In the genomic region with DNA sequence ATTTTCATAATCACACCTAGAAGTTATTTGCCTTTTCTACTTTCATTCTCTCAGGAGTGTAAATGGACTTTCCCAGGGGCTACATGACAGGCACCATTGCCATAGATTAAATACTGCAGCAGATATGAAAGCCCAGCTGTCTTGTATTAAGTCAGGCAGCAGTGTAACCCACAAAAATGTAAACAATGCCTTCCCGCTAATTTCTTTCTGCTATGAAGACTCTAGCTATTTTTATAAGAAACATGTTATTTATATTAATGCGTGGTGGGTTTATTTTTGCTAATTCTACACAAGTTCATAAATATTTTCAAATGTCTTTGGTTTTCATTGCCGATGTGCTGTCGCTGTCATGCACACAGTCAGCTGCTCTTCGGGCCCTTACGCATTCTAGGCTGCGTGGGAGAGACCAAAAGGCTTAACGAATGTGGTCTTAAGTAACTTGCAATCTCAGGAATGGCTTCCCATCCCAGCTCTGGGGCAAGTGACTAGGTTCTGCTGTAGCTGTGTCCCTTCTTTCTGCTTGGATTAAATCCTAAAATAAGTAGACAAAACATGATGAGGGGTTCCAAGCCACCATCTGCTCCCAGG, we compare ENCODE assay signal across 15 mouse cellular contexts. TPM values are rescaled to one million over a fixed set of nuclear protein-coding genes. Genes with fewer than 3 reads are reported as not detected.
DNase-seq lines count a peak whose midpoint lies in the region; ATAC-seq and TF ChIP-seq lines count a peak whose summit lies in the region.
"Had no signal": no experiment of that assay in that cellular context is flagged by ENCODE, and none has a peak within 500 bp of the region (broad histone marks: within the 10 kb centered on the region; RNA-seq: fewer than 3 reads in every experiment).

No protein-coding gene starts in this region.

- peak; percentile 49 for DNase-seq in embryonic facial prominence, embryonic 11.5 days (ENCODE audit: low spot score)
- no peak for DNase-seq in embryonic facial prominence, embryonic 10.5 days (ENCODE audit: low spot score)
- no peak for DNase-seq in lung, postnatal 0 days (ENCODE audit: low spot score)
- DNase-seq in spleen, postnatal 4 days (ENCODE audit: low spot score in 2 of 2): no peak
- DNase-seq in ovary, adult 18-20 months (ENCODE audit: low spot score): no peak
- DNase-seq: right cerebral cortex, postnatal 14 days had no signal

- no peaks in the 10 kb centered on the region for H3K36me3 ChIP-seq in embryonic facial prominence, embryonic 11.5 days (replicated peaks; ENCODE audit: control insufficient read depth, insufficient read depth, low read depth, low read length)
- H3K36me3 ChIP-seq in embryonic facial prominence, embryonic 10.5 days (replicated peaks): no peaks in the 10 kb centered on the region
- H3K36me3 ChIP-seq in lung, embryonic 16.5 days (ENCODE audit: control insufficient read depth, insufficient read depth, low read length): no peaks in the 10 kb centered on the region
- H3K36me3 ChIP-seq in lung, postnatal 0 days (ENCODE audit: insufficient read depth, low read length): no peaks in the 10 kb centered on the region
- H3K36me3 ChIP-seq in embryonic facial prominence, embryonic 13.5 days: no peaks in the 10 kb centered on the region
- no peaks in the 10 kb centered on the region for H3K36me3 ChIP-seq in intestine, embryonic 15.5 days
- H3K36me3 ChIP-seq: forebrain, embryonic 15.5 days; hindbrain, embryonic 15.5 days; kidney, embryonic 15.5 days; liver, embryonic 15.5 days had no signal

- no peak for TF ChIP-seq EP300 in lung, postnatal 0 days (IDR thresholded peaks at IDR 0.05)

- H3K27me3 ChIP-seq in embryonic facial prominence, embryonic 11.5 days (ENCODE audit: control insufficient read depth, insufficient read depth, low read length): no peaks in the 10 kb centered on the region
- peaks cover 10% of the 10 kb centered on the region for H3K27me3 ChIP-seq in embryonic facial prominence, embryonic 10.5 days (replicated peaks; ENCODE audit: low read depth, poor library complexity, severe bottlenecking)
- H3K27me3 ChIP-seq in lung, embryonic 16.5 days (ENCODE audit: control insufficient read depth, insufficient read depth, low read depth, low read length): no peaks in the 10 kb centered on the region
- H3K27me3 ChIP-seq in lung, postnatal 0 days (replicated peaks; ENCODE audit: insufficient read depth, low read length): no peaks in the 10 kb centered on the region
- peaks cover 64% of the 10 kb centered on the region for H3K27me3 ChIP-seq in embryonic facial prominence, embryonic 13.5 days
- no peaks in the 10 kb centered on the region for H3K27me3 ChIP-seq in intestine, embryonic 15.5 days (replicated peaks)
- H3K27me3 ChIP-seq: CH12.LX; hindbrain, embryonic 15.5 days; liver, embryonic 15.5 days had no signal

- 65% methylated on average over 8 of the region's 8 CpGs for WGBS in embryonic facial prominence, embryonic 11.5 days
- WGBS in embryonic facial prominence, embryonic 10.5 days: 78% methylated on average over 8 of the region's 8 CpGs
- 50% methylated on average over 8 of the region's 8 CpGs for WGBS in lung, embryonic 16.5 days
- 60% methylated on average over 8 of the region's 8 CpGs for WGBS in lung, postnatal 0 days
- WGBS in embryonic facial prominence, embryonic 13.5 days: 33% methylated on average over 8 of the region's 8 CpGs
- WGBS in intestine, embryonic 15.5 days: 48% methylated on average over 8 of the region's 8 CpGs

- H3K4me2 ChIP-seq in embryonic facial prominence, embryonic 11.5 days (ENCODE audit: low read depth, low read length): no peak overlapping the region
- H3K4me2 ChIP-seq in lung, embryonic 16.5 days (ENCODE audit: low read depth, low read length): no peak overlapping the region
- no peak overlapping the region for H3K4me2 ChIP-seq in lung, postnatal 0 days (replicated peaks; ENCODE audit: low read depth, low read length)
- H3K4me2 ChIP-seq in embryonic facial prominence, embryonic 13.5 days: peak overlapping the region; percentile 22; the same call in 1 of the 2 replicates
- H3K4me2 ChIP-seq in intestine, embryonic 15.5 days (replicated peaks): no peak overlapping the region
- H3K4me2 ChIP-seq: forebrain, embryonic 15.5 days; hindbrain, embryonic 15.5 days; kidney, embryonic 15.5 days; liver, embryonic 15.5 days had no signal

- no peak for ATAC-seq in embryonic facial prominence, embryonic 11.5 days (replicated peaks; ENCODE audit: insufficient number of reproducible peaks, low FRiP score, low TSS enrichment, low read depth)
- ATAC-seq in lung, embryonic 16.5 days (ENCODE audit: low read depth): peak; percentile 70
- no peak for ATAC-seq in lung, postnatal 0 days
- ATAC-seq in embryonic facial prominence, embryonic 13.5 days (ENCODE audit: insufficient number of reproducible peaks, insufficient read depth, low FRiP score, low TSS enrichment, low read depth): no peak
- no peak for ATAC-seq in intestine, embryonic 15.5 days
- ATAC-seq: activated CD4-positive, CD25-positive, alpha-beta regulatory T cell, adult 4 months; forebrain, embryonic 15.5 days had no signal

- H3K9ac ChIP-seq in embryonic facial prominence, embryonic 11.5 days (replicated peaks; ENCODE audit: low read length): no peak overlapping the region
- no peak overlapping the region for H3K9ac ChIP-seq in lung, embryonic 16.5 days (ENCODE audit: low read length)
- no peak overlapping the region for H3K9ac ChIP-seq in lung, postnatal 0 days (replicated peaks; ENCODE audit: low read depth)
- H3K9ac ChIP-seq in embryonic facial prominence, embryonic 13.5 days: no peak overlapping the region
- no peak overlapping the region for H3K9ac ChIP-seq in intestine, embryonic 15.5 days
- H3K9ac ChIP-seq: forebrain, embryonic 15.5 days; hindbrain, embryonic 15.5 days; kidney, embryonic 15.5 days; liver, embryonic 15.5 days had no signal

- no peak overlapping the region for H3K27ac ChIP-seq in embryonic facial prominence, embryonic 11.5 days (replicated peaks; ENCODE audit: low read depth, low read length)
- H3K27ac ChIP-seq in embryonic facial prominence, embryonic 10.5 days (replicated peaks): no peak overlapping the region
- peak overlapping the region; percentile 30 for H3K27ac ChIP-seq in lung, embryonic 16.5 days (ENCODE audit: low read length)
- no peak overlapping the region for H3K27ac ChIP-seq in lung, postnatal 0 days (ENCODE audit: low read length)
- H3K27ac ChIP-seq in embryonic facial prominence, embryonic 13.5 days: peak overlapping the region; percentile 74
- peak overlapping the region; percentile 77 for H3K27ac ChIP-seq in intestine, embryonic 15.5 days
- H3K27ac ChIP-seq: forebrain, embryonic 15.5 days; hindbrain, embryonic 15.5 days; kidney, embryonic 15.5 days; liver, embryonic 15.5 days had no signal

- no peak for TF ChIP-seq CTCF in lung, postnatal 0 days (IDR thresholded peaks at IDR 0.05)

- no peaks in the 10 kb centered on the region for H3K9me3 ChIP-seq in embryonic facial prominence, embryonic 11.5 days (replicated peaks; ENCODE audit: control insufficient read depth, low read length)
- no peaks in the 10 kb centered on the region for H3K9me3 ChIP-seq in embryonic facial prominence, embryonic 10.5 days
- H3K9me3 ChIP-seq in lung, embryonic 16.5 days (ENCODE audit: control insufficient read depth, low read length): no peaks in the 10 kb centered on the region
- H3K9me3 ChIP-seq in lung, postnatal 0 days (ENCODE audit: low read length): no peaks in the 10 kb centered on the region
- no peaks in the 10 kb centered on the region for H3K9me3 ChIP-seq in embryonic facial prominence, embryonic 13.5 days
- H3K9me3 ChIP-seq in intestine, embryonic 15.5 days: no peaks in the 10 kb centered on the region
- H3K9me3 ChIP-seq: forebrain, embryonic 15.5 days; hindbrain, embryonic 15.5 days; kidney, embryonic 15.5 days; liver, embryonic 15.5 days had no signal

- H3K4me3 ChIP-seq in embryonic facial prominence, embryonic 11.5 days (ENCODE audit: low read depth, low read length): no peak overlapping the region
- H3K4me3 ChIP-seq in embryonic facial prominence, embryonic 10.5 days: no peak overlapping the region
- no peak overlapping the region for H3K4me3 ChIP-seq in lung, embryonic 16.5 days (ENCODE audit: low read length)
- H3K4me3 ChIP-seq in lung, postnatal 0 days (ENCODE audit: low read depth, low read length): no peak overlapping the region
- no peak overlapping the region for H3K4me3 ChIP-seq in embryonic facial prominence, embryonic 13.5 days
- H3K4me3 ChIP-seq in intestine, embryonic 15.5 days (replicated peaks): no peak overlapping the region
- H3K4me3 ChIP-seq: forebrain, embryonic 15.5 days; hindbrain, embryonic 15.5 days; kidney, embryonic 15.5 days; liver, embryonic 15.5 days had no signal

- H3K4me1 ChIP-seq in embryonic facial prominence, embryonic 11.5 days (ENCODE audit: control insufficient read depth, insufficient read depth, low read length): peaks cover 3% of the 10 kb centered on the region; the same call in 1 of the 2 replicates
- peaks cover 58% of the 10 kb centered on the region for H3K4me1 ChIP-seq in embryonic facial prominence, embryonic 10.5 days
- peaks cover 6% of the 10 kb centered on the region; the same call in 1 of the 2 replicates for H3K4me1 ChIP-seq in lung, embryonic 16.5 days (replicated peaks; ENCODE audit: control insufficient read depth, insufficient read depth, low read length)
- H3K4me1 ChIP-seq in lung, postnatal 0 days (ENCODE audit: insufficient read depth, low read depth, low read length): no peaks in the 10 kb centered on the region
- H3K4me1 ChIP-seq in embryonic facial prominence, embryonic 13.5 days: peaks cover 67% of the 10 kb centered on the region
- peaks cover 28% of the 10 kb centered on the region for H3K4me1 ChIP-seq in intestine, embryonic 15.5 days (replicated peaks)

RNA-seq across cellular contexts. Expression of a gene that starts 16.0 kb away (rescaled TPM):
- 113 and 118 TPM in 2 replicates for polyA plus RNA-seq in embryonic facial prominence, embryonic 11.5 days (2014; fragmentation: Nextera tagmentation; extraction: Ambion mirVana)
- 146 and 147 TPM in 2 replicates for polyA plus RNA-seq in embryonic facial prominence, embryonic 10.5 days (2016; fragmentation: Nextera tagmentation; extraction: Ambion mirVana)
- polyA plus RNA-seq in lung, embryonic 16.5 days (2015; fragmentation: Nextera tagmentation; extraction: Ambion mirVana): 77.0 and 77.8 TPM in 2 replicates
- 84.0 and 84.3 TPM in 2 replicates for polyA plus RNA-seq in lung, postnatal 0 days (2015; fragmentation: Nextera tagmentation; extraction: Ambion mirVana)
- polyA plus RNA-seq in embryonic facial prominence, embryonic 13.5 days (2015; fragmentation: Nextera tagmentation; extraction: Ambion mirVana): 75.6 and 78.6 TPM in 2 replicates
- 81.9 and 85.5 TPM in 2 replicates for polyA plus RNA-seq in intestine, embryonic 15.5 days (2015; fragmentation: Nextera tagmentation; extraction: Ambion mirVana)

RNA-seq across cellular contexts. Expression of a gene that starts 16.5 kb away (rescaled TPM):
- polyA plus RNA-seq in embryonic facial prominence, embryonic 11.5 days (2014; fragmentation: Nextera tagmentation; extraction: Ambion mirVana): 4.1 and 5.6 TPM in 2 replicates
- 9.9 and 10.4 TPM in 2 replicates for polyA plus RNA-seq in embryonic facial prominence, embryonic 10.5 days (2016; fragmentation: Nextera tagmentation; extraction: Ambion mirVana)
- polyA plus RNA-seq in lung, embryonic 16.5 days (2015; fragmentation: Nextera tagmentation; extraction: Ambion mirVana): 7.7 and 10.9 TPM in 2 replicates
- polyA plus RNA-seq in lung, postnatal 0 days (2015; fragmentation: Nextera tagmentation; extraction: Ambion mirVana): 4.8 and 7.3 TPM in 2 replicates
- 9.6 and 10.8 TPM in 2 replicates for polyA plus RNA-seq in embryonic facial prominence, embryonic 13.5 days (2015; fragmentation: Nextera tagmentation; extraction: Ambion mirVana)
- polyA plus RNA-seq in intestine, embryonic 15.5 days (2015; fragmentation: Nextera tagmentation; extraction: Ambion mirVana): 5.7 and 8.3 TPM in 2 replicates

Comparison
In these comparisons a context has a peak if more than half of its experiments do, and no peak if none do; other contexts are left out.
1. H3K27ac ChIP-seq: peak in lung, embryonic 16.5 days (single experiment), embryonic facial prominence, embryonic 13.5 days (single experiment) and intestine, embryonic 15.5 days (single experiment); none in embryonic facial prominence, embryonic 11.5 days (single experiment), embryonic facial prominence, embryonic 10.5 days (single experiment) and lung, postnatal 0 days (single experiment).